Mouse (Mus musculus) kidney, embryonic 14.5 days (tissue): Measurements from ENCODE around the gene Best2. TPM values are rescaled to one million over a fixed set of nuclear protein-coding genes. Genes with fewer than 3 reads are reported as not detected.

Experiments used
- ATAC-seq: fragments of 200-750 bp; cut with Nextera tagmentation; 2 replicates; pipeline ENCODE4 v1.8.0; 2017; ENCODE audit warnings: moderate number of reproducible peaks, mild to moderate bottlenecking, moderate TSS enrichment, moderate library complexity; ENCODE audit not compliant: low FRiP score, low TSS enrichment
- H3K27ac ChIP-seq: fragments of 300-500 bp; sonication (generic); 2 replicates; pipeline ENCODE4 v1.5.1; 2014; ENCODE audit warnings: low read depth, mild to moderate bottlenecking, low read length, moderate library complexity, mixed read lengths
- H3K27me3 ChIP-seq: fragments of 300-500 bp; sonication (generic); 2 replicates; pipeline ENCODE4 v1.6.1; 2014; ENCODE audit warnings: mild to moderate bottlenecking, low read length; ENCODE audit not compliant: control insufficient read depth, insufficient read depth
- H3K36me3 ChIP-seq: fragments of 300-500 bp; sonication (generic); 2 replicates; pipeline ENCODE4 v1.6.1; 2014; ENCODE audit warnings: low read length, mixed read lengths; ENCODE audit not compliant: control insufficient read depth, insufficient read depth
- H3K4me1 ChIP-seq: fragments of 300-500 bp; sonication (generic); 2 replicates; pipeline ENCODE4 v1.6.1; 2014; ENCODE audit warnings: low read length, mixed read lengths; ENCODE audit not compliant: control insufficient read depth, insufficient read depth
- H3K4me2 ChIP-seq: fragments of 300-500 bp; sonication (generic); replicated peaks from 2 replicates; pipeline ENCODE4 v1.6.1; 2014; ENCODE audit warnings: low read depth, mild to moderate bottlenecking, low read length
- H3K4me3 ChIP-seq: fragments of 300-500 bp; sonication (generic); 2 replicates; pipeline ENCODE4 v1.5.1; 2014; ENCODE audit warnings: mild to moderate bottlenecking, low read length
- H3K9ac ChIP-seq: fragments of 300-500 bp; sonication (generic); 2 replicates; pipeline ENCODE4 v1.6.1; 2014; ENCODE audit warnings: low read depth, mild to moderate bottlenecking, low read length, moderate library complexity
- H3K9me3 ChIP-seq: fragments of 300-500 bp; sonication (generic); 2 replicates; pipeline ENCODE4 v1.6.1; 2016; ENCODE audit warnings: low read length; ENCODE audit not compliant: control insufficient read depth
- WGBS: fragments of 180-500 bp; shearing (Covaris S2); extraction: QIAGEN DNeasy Blood & Tissue Kit; methylation state at CpG from one replicate; pipeline ENCODE4 v1.1.7; 2014; 5-methylcytosine and 5-hydroxymethylcytosine counted together
- polyA plus RNA-seq: library from polyadenylated mRNA; unstranded; fragments of >200 nt; fragmentation: Nextera tagmentation; extraction: Ambion mirVana; gene quantifications from 2 replicates; pipeline ENCODE4 v1.2.1, GENCODE M21; 2014

The Best2 gene
- polyA plus RNA-seq, result not detected in 2 replicates

GRCm38 (mm10) chr8:85014431-85014830, at the start of gene Best2:
TSS of gene Best2 (minus strand) at chr8:85014531.
- 57% methylated on average over 2 of the region's 2 CpGs for WGBS
- Histone ChIP-seq H3K4me2 (peak within 1 kb of the TSS; percentile 40), H3K27me3 (peaks cover 18% of the 10 kb centered on the region), H3K9ac (no peak within 1 kb of the TSS), H3K9me3 (no peaks in the 10 kb centered on the region), H3K36me3 (peaks cover 21% of the 10 kb centered on the region), H3K4me3 (peak within 1 kb of the TSS; percentile 25), H3K27ac (no peak within 1 kb of the TSS), H3K4me1 (no peaks in the 10 kb centered on the region)
- ATAC-seq, result no peak

GRCm38 (mm10) chr8:85062603-85063002, 48.3 kb upstream of the Best2 start:
- Histone ChIP-seq H3K4me3 (no peak overlapping the region), H3K27me3 (no peaks in the 10 kb centered on the region), H3K9me3 (no peaks in the 10 kb centered on the region), H3K36me3 (peaks cover 17% of the 10 kb centered on the region; the same call in 1 of the 2 replicates), H3K4me2 (no peak overlapping the region), H3K4me1 (peaks cover 6% of the 10 kb centered on the region), H3K27ac (no peak overlapping the region), H3K9ac (no peak overlapping the region)
- 96% methylated on average over 4 of the region's 4 CpGs for WGBS
- ATAC-seq, result no peak

DNA sequence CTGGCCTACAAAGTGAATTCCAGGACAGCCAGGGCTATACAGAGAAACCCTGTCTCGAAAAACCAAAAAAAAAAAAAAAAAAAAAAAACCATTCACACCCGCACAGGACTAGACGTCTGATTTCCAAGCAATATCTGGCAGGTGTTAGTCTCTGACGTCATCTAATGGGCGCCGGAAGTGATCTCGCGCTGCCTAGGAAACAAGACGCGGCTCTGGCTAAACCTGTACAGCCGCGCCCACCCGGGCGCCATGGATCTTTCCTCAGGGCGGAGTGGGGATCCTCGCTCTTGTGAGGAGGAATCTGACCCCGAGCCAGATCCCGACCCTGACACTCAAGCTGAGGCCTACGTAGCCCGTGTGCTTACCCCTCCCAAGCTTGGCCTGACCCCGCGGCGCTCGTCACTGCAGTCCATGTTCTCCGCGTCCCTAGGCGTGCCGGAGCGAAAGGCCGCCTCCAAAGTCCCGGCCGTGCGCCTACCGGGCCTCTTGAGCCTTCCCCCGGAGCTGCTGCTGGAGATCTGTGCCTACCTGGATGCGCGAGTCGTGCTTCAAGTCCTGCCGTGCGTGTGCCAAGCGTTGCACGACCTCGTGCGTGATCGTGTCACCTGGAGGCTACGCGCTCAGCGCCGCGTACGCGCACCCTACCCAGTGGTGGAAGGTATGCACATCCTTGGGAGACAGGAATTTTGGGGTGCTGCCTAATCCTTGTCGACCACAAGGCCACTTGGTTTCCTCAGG, 45.7 kb upstream of the Best2 start, which contains the start of gene Fbxw9:
Gene Fbxw9, plus strand, starts transcription at position 177 of the 738 bp plus-strand sequence.
- Histone ChIP-seq H3K4me2 (peak within 1 kb of the TSS; percentile 91), H3K4me1 (peaks cover 6% of the 10 kb centered on the region), H3K9me3 (no peaks in the 10 kb centered on the region), H3K36me3 (peaks cover 26% of the 10 kb centered on the region), H3K9ac (peak within 1 kb of the TSS; percentile 76), H3K27me3 (no peaks in the 10 kb centered on the region), H3K27ac (no peak within 1 kb of the TSS), H3K4me3 (peak within 1 kb of the TSS; percentile 89)
- under 1% methylated on average over 52 of the region's 53 CpGs for WGBS
- ATAC-seq, result peak; percentile 93

- H3K4me3 ChIP-seq, result no peak overlapping the region
- H3K4me2 ChIP-seq, result no peak overlapping the region
- 80% methylated on average over 7 of the region's 7 CpGs for WGBS
- ATAC-seq, result no peak
- H3K27me3 ChIP-seq, result no peaks in the 10 kb centered on the region
- no peaks in the 10 kb centered on the region for H3K9me3 ChIP-seq
- H3K27ac ChIP-seq, result no peak overlapping the region
- H3K4me1 ChIP-seq, result peaks cover 6% of the 10 kb centered on the region
- H3K36me3 ChIP-seq, result peaks cover 49% of the 10 kb centered on the region
- H3K9ac ChIP-seq, result no peak overlapping the region
Measured at GRCm38 (mm10) chr8:85057367-85057766, 43.0 kb upstream of the Best2 start.

- Histone ChIP-seq H3K4me2 (no peak overlapping the region), H3K27ac (no peak overlapping the region), H3K9me3 (no peaks in the 10 kb centered on the region), H3K9ac (no peak overlapping the region), H3K4me3 (no peak overlapping the region), H3K4me1 (peaks cover 6% of the 10 kb centered on the region; the same call in 1 of the 2 replicates), H3K36me3 (peaks cover 87% of the 10 kb centered on the region), H3K27me3 (no peaks in the 10 kb centered on the region)
- ATAC-seq, result no peak
- WGBS, result 92% methylated on average over 6 of the region's 6 CpGs
Measured at GRCm38 (mm10) chr8:85043619-85044018, 29.3 kb upstream of the Best2 start.

DNA sequence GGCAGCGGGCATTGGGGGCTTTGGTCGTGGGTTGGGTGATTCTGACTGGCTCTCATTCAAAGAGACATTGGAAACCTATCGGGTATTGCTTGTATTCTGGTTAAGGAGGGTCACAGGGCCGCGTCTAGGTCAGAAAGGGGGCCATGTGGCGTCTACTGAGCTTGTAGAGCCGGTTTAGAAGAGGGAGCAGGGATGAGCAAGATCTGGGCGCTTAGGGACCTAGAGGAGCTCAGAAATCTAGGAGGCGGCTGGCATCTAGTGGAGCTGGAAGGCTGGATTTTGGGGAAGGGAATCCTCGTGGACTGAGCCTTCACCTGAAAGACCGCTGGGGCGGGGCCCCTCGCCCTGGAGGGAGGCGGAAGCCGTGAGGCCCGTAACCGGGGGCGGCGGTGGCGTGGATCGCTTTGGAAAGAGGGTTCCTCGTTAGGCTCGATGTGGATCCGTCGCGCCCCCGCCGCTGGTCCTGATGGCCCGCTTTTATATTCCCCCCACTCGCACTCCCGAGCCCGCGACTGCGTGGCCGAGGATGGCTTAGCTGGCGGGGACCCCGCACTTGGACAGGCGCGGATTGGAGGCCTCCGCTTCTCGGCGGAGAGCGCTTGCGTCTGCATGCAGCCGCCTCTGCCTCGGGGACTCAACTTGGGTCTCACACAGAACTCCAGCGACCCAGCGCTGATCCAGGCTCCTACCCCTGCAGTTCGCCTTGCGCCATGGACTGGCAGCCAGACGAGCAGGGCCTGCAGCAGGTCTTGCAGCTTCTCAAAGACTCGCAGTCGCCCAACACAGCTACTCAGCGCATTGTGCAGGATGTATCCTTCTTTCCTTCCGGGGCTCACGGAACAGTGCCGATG, 23.6 kb upstream of the Best2 start:
- Histone ChIP-seq H3K4me3 (peak overlapping the region; percentile 89), H3K27me3 (no peaks in the 10 kb centered on the region), H3K9ac (peak overlapping the region; percentile 84), H3K36me3 (peaks cover 35% of the 10 kb centered on the region), H3K4me2 (peak overlapping the region; percentile 86), H3K4me1 (peaks cover 13% of the 10 kb centered on the region; the same call in 1 of the 2 replicates), H3K9me3 (no peaks in the 10 kb centered on the region), H3K27ac (peak overlapping the region; percentile 96)
- ATAC-seq, result 0 out of 2 replicates have a peak, but pooled peaks have one; percentile 2
- WGBS, result under 1% methylated on average over 52 of the region's 57 CpGs

DNA sequence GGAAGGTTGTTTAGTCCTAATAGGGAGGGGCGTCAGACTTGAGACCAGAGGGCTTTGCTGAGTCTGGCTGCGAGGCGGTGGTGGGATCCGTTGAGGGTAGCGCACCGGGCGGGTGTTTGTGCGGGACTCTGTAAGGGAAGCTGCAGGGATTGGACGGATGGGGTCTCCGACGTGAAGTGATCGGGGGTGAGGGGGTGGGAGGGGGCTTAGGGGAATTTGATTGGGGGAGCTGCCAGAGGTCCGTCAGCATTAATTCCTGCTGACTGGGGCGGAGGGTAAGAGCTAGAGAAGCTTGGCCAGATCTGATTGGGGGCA, 23.0 kb upstream of the Best2 start:
- no peaks in the 10 kb centered on the region for H3K9me3 ChIP-seq
- peak overlapping the region; percentile 89 for H3K4me3 ChIP-seq
- H3K4me1 ChIP-seq, result peaks cover 13% of the 10 kb centered on the region; the same call in 1 of the 2 replicates
- H3K27ac ChIP-seq, result peak overlapping the region; percentile 96
- WGBS, result 2% methylated on average over 14 of the region's 14 CpGs
- H3K27me3 ChIP-seq, result no peaks in the 10 kb centered on the region
- H3K36me3 ChIP-seq, result peaks cover 38% of the 10 kb centered on the region
- ATAC-seq, result peak; percentile 67; the same call in 1 of the 2 replicates
- H3K9ac ChIP-seq, result peak overlapping the region; percentile 84
- peak overlapping the region; percentile 86 for H3K4me2 ChIP-seq

- Histone ChIP-seq H3K4me1 (peaks cover 13% of the 10 kb centered on the region; the same call in 1 of the 2 replicates), H3K9me3 (no peaks in the 10 kb centered on the region), H3K27ac (peak within 1 kb of the TSS; percentile 96), H3K4me3 (peak within 1 kb of the TSS; percentile 89), H3K4me2 (peak within 1 kb of the TSS; percentile 86), H3K9ac (peak within 1 kb of the TSS; percentile 84), H3K36me3 (peaks cover 38% of the 10 kb centered on the region), H3K27me3 (no peaks in the 10 kb centered on the region)
- WGBS, result under 1% methylated on average over 59 of the region's 59 CpGs
- ATAC-seq, result peak; percentile 92
Measured at GRCm38 (mm10) chr8:85036718-85037365, 22.5 kb upstream of the Best2 start, which contains the start of gene Tnpo2. TSS of gene Tnpo2 (plus strand) at chr8:85036915.
